Mouse (Mus musculus) kidney, postnatal 14 days (tissue): ENCODE measurements around the gene Fam162a.
"Not testable (repeated sequence)": the region's sequence is repeated elsewhere in the genome, so short reads cannot be mapped to it uniquely, and the experiment has no call there.

Experiments used
- DNase-seq: peaks from one replicate; pipeline ENCODE4 v3.0.0; 2022; ENCODE audit warnings: mixed read lengths

Fam162a gene

GRCm38 (mm10) chr16:36057933-36058475 is 13.4 kb downstream of the Fam162a start:
- peak; percentile 48 for DNase-seq

- no peak for DNase-seq
Observed at GRCm38 (mm10) chr16:36056416-36056815, 15.0 kb downstream of the Fam162a start.

- no peak for DNase-seq
Observed at GRCm38 (mm10) chr16:36054920-36055319, 16.5 kb downstream of the Fam162a start.

GRCm38 (mm10) chr16:36053524-36054275 is 17.7 kb downstream of the Fam162a start:
- no peak for DNase-seq

GRCm38 (mm10) chr16:36051491-36051890 is 19.9 kb downstream of the Fam162a start:
- DNase-seq = no peak

GRCm38 (mm10) chr16:36047538-36047937 is 23.9 kb downstream of the Fam162a start:
- no peak for DNase-seq

- no peak for DNase-seq
Observed at GRCm38 (mm10) chr16:36043964-36044363, 27.4 kb downstream of the Fam162a start.

- no peak for DNase-seq
Observed at GRCm38 (mm10) chr16:36043073-36043472, 28.3 kb downstream of the Fam162a start.

GRCm38 (mm10) chr16:36041625-36042020 is 29.8 kb downstream of the Fam162a start:
- DNase-seq = no peak

GRCm38 (mm10) chr16:36040640-36041624 is 30.5 kb downstream of the Fam162a start, which contains the start of gene Wdr5b:
Gene Wdr5b, plus strand, starts transcription at chr16:36041190.
- peak; percentile 95 for DNase-seq

GRCm38 (mm10) chr16:36028120-36028519 is 43.3 kb downstream of the Fam162a start:
- DNase-seq = not testable (repeated sequence)

GRCm38 (mm10) chr16:36016335-36016734 is 55.1 kb downstream of the Fam162a start:
- DNase-seq = no peak

GRCm38 (mm10) chr16:36008396-36008795 is 63.0 kb downstream of the Fam162a start:
- DNase-seq = no peak

- DNase-seq = not testable (repeated sequence)
Observed at GRCm38 (mm10) chr16:35998852-35999251, 72.5 kb downstream of the Fam162a start.
